Mouse (Mus musculus) T-helper 2 cell (primary cell): ENCODE measurements around the gene Snph.
"Not testable (repeated sequence)": the region's sequence is repeated elsewhere in the genome, so short reads cannot be mapped to it uniquely, and the experiment has no call there.

ENCODE experiments used
- in situ Hi-C: fragments of 300-600 bp; cut with MboI, MseI; formaldehyde crosslinking; loops from one replicate; pipeline ENCODE4 v1.15.1; 2025; ENCODE audit warnings: high pct_unique_total_duplicates

Gene Snph

DNA sequence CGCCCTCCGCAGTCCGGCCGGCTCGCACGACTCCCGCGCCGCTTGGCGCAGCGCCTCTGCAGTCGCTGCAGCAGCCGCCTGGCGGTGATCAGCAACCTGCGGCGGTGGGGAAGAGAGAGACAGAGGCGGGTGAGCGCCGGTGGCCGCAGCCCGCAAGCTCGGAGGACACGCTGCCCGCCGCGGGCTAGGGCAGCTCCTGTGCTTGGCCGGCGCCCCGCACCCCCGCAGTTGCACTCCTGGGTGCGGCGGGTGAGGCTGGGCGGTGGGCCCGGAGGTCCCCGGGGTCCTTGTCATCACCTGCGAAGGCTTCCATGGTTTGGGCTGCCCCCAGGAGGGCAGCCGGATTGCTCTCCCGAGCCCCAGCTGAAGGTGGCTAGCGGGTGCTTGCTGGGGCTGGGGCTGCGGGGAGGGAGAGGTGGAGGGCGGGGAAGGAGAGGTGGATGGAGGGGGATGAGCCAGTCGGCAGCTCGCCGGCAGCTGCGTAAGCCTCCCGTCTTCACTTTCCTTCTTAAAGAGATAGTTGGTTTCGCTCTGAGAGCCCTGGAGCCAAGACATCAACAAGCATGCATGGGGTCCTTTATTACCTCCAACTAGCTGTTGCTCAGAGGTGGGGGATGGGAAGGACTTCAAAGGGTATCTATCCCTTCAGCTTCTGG lies at the start of gene Snph:
Snph (minus strand) TSS at position 435 of the 656 bp plus-strand sequence.
- in situ Hi-C loops, result no loop called here

- in situ Hi-C loops, result no loop called here
These were observed 43.8 kb upstream of the Snph start for GRCm38 (mm10) chr2:151676234-151676633.

- in situ Hi-C loops, result no loop called here
These were observed 38.6 kb upstream of the Snph start for GRCm38 (mm10) chr2:151670968-151671329.

GRCm38 (mm10) chr2:151670026-151670967 lies 37.9 kb upstream of the Snph start:
- in situ Hi-C loops, result no loop called here

DNA sequence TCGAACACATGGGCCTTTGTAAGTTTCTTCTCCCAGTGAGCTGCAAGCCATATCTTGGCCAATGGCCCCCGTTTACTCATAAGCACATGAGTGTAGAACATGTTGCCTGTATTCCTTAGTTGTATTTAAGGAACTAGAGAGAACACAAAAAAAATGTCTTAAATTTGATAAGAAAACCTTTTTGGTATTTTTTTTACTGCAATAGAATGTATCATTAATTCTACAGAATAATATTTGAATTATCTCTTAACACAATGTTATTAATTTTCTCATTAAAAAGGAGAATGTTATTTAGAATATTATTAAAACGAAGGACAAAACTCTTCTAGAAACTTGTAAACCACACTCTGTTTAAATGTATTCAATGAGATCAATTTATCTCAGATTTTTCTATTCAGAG lies 36.0 kb upstream of the Snph start, which contains the start of gene Rad21l:
Rad21l (minus strand) TSS at position 101 of the 400 bp plus-strand sequence.
- in situ Hi-C loops, result no loop called here

- in situ Hi-C loops, result no loop called here
These were observed 19.7 kb upstream of the Snph start for GRCm38 (mm10) chr2:151652053-151652452.

DNA sequence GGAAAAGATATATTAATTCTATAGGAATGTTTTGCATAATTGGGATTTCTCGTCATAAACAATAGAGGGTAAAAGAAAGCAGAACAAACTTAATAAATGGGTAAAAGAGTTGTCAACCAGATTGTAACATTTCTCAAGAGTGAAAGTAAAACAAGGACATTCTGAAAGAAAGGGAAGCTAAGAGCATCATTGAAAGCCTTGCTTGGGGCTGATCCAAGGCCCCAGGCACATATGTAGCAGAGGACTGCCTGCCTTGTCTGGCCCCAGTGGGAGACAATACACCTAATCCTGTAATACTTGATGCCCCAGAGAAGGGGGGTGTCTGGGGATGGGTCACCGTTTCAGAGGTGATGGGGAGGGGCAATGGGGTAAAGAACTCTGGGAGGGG lies 3.6 kb upstream of the Snph start:
- in situ Hi-C loops, result no loop called here

- in situ Hi-C loops, result no loop called here
These were observed 3.1 kb upstream of the Snph start for GRCm38 (mm10) chr2:151635362-151636014.

DNA sequence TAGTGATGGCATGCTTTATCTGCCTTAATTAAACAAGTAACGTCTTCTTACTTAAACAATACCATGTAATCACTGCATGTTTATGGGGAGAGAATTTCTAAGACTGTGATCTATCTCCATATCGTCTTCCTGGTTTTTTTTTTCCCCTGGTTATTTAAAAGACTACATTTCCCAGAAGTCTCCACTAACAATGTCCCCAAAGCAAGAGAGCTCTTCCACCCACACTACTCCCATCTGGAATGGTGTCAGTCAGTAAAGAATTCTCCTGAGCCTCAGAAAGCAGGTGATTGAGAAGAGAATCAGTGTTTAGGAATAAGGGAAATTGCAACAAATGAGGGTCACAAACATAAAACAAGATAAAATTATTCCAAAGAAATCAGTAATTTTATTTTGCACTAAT lies 2.5 kb upstream of the Snph start:
- in situ Hi-C loops, result no loop called here

DNA sequence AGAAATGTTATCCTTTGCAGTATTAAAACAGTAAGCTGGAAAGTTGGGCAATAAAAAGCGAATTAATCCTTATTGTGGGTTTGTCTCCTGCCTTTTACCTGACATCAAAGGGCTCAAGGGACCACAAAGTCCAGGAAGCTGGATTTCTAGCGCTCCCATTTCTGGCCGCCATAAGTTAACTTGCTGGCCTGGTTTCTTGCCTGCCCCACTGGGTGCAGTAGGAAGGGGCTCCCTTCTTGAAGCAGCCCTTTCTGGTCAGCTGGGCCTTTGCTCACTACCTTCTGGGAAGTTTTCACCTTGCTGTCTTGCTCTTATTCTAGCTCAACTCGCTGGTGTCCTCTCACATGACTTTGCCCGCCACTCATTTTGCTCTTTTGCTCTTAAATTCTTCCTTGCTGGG lies 589 bp upstream of the Snph start:
- in situ Hi-C loops, result no loop called here

DNA sequence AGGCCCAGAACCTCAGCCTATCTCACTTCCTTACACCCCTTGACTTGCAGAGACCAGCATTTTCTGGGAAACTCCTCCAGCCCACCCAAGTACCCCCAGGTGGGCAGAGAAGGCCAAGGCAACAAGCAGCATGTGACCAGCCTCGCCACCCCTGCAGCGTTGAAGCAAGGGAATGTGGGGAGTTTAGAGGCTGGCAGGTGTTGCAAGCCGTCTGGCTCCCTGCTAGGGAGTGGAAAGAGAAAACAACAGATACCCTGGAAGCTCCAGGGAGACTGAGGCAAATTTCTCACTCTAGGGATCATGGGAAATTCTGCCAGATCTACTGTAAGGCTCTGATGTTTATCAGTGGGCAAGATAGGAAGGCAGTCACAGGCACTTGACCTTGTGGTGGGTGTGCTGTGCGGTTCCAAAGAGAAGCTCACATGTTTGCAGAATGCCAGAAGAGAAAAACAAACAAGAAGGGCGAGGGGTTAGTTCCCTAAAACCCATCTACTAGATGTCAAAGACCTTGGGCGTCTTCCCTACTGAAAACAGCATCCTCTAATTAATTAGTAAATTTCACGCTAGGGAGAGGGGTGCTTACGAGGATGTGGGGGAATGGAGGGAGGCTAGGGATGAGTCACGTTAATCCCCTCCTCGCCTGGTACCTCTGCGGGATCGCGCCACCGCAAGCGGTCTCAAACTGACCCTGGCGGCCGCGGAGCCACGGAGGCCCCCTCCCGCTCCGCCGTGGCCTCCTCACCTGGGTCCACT lies 811 bp downstream of the Snph start:
- in situ Hi-C loops, result no loop called here

DNA sequence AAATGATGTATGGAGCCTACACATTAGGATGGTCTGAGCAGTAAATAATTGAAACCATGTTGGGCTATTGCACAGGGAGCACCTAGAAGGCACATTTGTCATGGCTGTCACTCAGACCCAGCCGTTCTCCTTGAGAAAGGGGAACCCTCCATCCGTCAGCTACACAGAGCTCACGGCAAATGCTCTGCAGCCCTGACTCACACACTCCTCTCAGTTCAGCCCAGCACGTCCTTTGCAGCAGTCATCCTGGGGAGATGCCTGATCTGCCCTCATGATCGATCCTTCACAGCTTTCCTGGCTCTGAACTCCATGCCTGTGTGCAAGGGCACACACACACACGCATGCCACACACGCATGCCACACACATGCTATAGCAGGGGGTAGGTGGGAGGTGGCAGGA lies 3.1 kb downstream of the Snph start:
- in situ Hi-C loops, result no loop called here

- in situ Hi-C loops, result no loop called here
These were observed 4.4 kb downstream of the Snph start for GRCm38 (mm10) chr2:151628011-151628410.

DNA sequence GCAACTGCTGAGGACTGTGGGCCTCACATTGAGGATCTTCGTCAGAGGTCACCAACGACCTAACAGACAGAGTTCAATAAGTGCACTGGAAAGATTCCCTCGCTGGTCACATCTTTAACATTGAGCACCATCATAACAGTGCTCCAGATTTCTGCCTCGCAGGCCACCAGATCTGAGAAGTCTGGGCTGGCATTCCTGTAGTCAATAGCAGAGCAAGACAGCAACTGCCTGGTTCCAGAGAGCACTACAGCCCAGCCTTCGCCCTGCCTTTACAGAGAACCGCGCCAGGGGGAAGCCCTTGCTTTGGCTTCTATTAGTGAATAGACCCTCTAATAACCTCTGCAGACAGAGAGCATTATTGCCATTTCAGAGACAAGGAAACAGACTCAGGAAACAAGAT lies 6.1 kb downstream of the Snph start:
- in situ Hi-C loops, result no loop called here

- in situ Hi-C loops, result no loop called here
These were observed 8.6 kb downstream of the Snph start for GRCm38 (mm10) chr2:151623776-151624175.

DNA sequence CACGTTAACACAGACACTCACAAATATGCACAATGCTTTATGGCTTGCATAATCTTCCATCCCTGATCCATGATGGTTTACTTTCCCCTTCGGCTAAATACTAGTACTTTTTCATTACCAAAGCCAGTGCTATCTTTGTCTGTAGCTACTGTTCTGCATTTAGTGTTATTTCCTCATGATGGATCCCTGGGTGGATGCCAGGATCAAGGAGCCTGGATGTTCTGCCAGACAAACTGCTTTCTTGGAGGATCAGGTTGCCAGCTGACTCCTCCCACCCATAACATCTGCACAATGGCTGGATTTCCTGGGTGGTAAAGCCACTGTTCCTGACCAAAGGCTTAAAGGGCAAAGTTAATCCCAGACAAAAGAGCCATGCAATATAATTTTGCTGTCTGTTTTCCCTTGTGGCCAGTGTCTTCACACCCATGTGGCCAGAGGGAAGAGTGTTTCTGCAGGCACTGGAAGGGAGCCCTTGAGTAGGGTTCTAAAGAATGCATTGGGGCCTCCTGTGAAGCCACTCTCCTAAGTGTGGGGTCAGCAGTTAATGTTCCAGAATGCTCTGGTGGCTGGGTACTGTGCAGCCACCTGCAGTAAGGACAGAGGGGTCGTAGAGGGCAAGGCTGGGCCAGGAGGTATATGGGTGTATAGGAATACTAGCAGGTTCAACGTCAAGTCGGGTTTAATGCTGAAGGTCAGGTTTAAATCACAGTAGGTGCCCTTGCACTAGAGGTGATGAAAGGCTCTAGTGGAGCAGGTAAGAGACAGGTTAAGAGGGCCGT lies 15.7 kb downstream of the Snph start:
- in situ Hi-C loops, result no loop called here

DNA sequence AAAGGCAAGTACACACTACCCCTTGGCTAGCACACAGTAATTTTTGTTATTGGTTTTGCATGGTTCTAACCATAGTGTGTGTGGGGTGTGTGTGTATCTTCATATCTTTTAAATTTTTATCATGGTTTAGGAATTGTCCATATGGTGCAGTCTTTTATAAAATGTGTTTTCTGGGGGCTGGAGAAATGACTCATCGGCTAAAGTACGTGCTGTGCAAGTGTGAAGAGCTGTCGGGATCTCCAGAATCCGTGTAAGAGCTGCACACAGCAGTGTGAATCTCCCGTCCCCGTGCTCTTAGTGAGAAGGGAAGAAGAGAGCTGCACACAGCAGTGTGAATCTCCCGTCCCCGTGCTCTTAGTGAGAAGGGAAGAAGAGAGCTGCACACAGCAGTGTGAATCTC lies 16.6 kb downstream of the Snph start:
- in situ Hi-C loops, result not testable (repeated sequence)

GRCm38 (mm10) chr2:151609974-151610373 lies 22.4 kb downstream of the Snph start:
- in situ Hi-C loops, result no loop called here

GRCm38 (mm10) chr2:151608435-151608834 lies 24.0 kb downstream of the Snph start:
- in situ Hi-C loops, result no loop called here

DNA sequence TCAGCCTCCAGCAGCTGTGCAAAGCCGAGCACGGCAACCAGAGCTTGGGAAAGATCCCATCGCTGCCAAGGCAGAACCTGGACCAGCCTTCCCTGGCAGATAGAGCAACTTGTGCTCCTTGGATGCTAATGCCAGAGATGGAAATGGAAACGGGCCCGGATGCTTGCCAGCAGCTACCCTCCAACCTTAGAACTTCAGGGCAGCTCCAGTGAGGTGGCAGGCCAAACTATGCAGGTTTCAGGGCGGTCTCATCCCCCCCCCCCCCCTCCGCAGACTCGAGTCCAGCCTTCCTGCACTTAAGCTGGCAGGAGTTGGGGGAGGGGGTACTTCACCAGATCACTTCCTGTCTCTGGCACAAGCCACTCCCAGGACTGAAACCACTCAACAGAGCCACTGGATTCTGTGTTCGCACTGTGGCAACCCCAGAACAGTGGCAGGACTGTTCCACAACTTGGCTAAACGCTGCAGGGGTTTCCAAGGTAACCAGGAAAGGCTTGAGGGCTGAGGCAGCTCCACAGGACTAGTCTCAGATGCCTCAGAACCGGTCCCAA lies 26.9 kb downstream of the Snph start:
- in situ Hi-C loops, result no loop called here

GRCm38 (mm10) chr2:151603630-151604029 lies 28.8 kb downstream of the Snph start:
- in situ Hi-C loops, result no loop called here
